Comparison of ENCODE assay signal across 7 mouse cellular contexts in the genomic region with DNA sequence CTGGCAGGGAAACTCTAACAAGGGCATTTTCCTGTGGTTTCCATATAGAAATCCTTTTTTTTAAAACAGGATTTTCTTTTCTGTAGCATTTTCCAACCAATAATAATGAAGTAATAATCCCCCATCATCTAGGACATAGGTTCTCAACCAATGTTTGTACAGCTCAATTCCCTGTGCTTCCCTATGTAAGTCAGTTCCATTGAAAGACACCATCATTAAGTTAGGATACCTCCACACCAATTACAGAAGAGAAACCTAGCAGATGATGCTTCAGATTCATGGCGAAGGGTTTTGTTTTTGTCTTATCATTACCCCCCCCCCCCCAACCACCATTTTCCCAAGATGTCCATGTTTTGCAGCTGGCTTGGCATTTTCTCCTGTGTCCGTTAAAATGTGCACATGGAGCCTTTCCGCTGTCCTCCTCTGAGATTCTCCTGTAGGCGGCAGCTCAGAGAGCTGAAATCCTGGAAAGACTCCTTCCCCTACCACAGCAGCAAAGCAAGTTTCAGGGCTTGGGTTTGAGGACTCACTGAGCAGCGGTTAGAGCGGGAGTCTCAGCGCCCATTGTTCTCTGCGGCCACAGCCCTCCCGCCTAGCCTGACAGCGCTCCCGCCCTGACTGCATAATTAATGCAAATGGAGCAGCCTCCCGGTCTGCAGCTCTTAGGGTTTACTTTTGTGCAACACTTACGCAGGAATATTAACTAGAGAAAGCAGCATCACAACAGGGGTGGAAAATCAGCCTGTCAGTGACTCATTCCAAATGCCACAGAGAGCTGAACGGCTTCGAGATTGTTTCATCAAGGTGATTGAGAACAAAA.
A peak's percentile ranks its signal among the peaks of the same experiment; 100 is the strongest.
DNase-seq lines count a peak whose midpoint lies in the region; TF ChIP-seq lines count a peak whose summit lies in the region.

No protein-coding gene starts in this region.

- no peaks in the 10 kb centered on the region for H3K79me2 ChIP-seq in macrophage (ENCODE audit: inconsistent target)

- 4% methylated on average over 15 of the region's 15 CpGs for WGBS in macrophage (ENCODE audit: missing documents)

- H3K27ac ChIP-seq in gastrocnemius, adult 2 months, result peak overlapping the region; percentile 4; the same call in 1 of the 2 replicates
- H3K27ac ChIP-seq in macrophage, result no peak overlapping the region

- H3K4me3 ChIP-seq in gastrocnemius, adult 2 months, result peak overlapping the region; percentile 76
- H3K4me3 ChIP-seq in macrophage (ENCODE audit: inconsistent target), result peak overlapping the region; percentile 21

- DNase-seq in adrenal gland, adult 8-10 months, result peak; percentile 40
- peak; percentile 37 to 54 for DNase-seq in cerebellum, postnatal 4 days (ENCODE audit: low spot score in 2 of 2)
- DNase-seq in gastrocnemius, adult 2 months, result peak; percentile 30
- DNase-seq in induced T-regulatory cell, adult 2 months (ENCODE audit: low read depth), result peak; percentile 37
- DNase-seq in left cerebral cortex, adult 9 months (ENCODE audit: low spot score in 2 of 2), result peak; percentile 38 to 46
- peak; percentile 32 for DNase-seq in right cerebral cortex, postnatal 14 days

- peak; percentile 33; the same call in 1 of the 2 replicates for TF ChIP-seq CTCF in gastrocnemius, adult 2 months (IDR thresholded peaks at IDR 0.05)

- H3K36me3 ChIP-seq in macrophage (ENCODE audit: inconsistent target), result no peaks in the 10 kb centered on the region

- intact Hi-C loops in gastrocnemius, adult 2 months (cut with DNase I), result no loop called here
